Mouse (Mus musculus) lung, postnatal 4 days (tissue): Measurements from ENCODE around the gene Rwdd3.

Source experiments
- DNase-seq, 2 experiments: peaks; one replicate each; pipeline ENCODE4 v3.0.0; 2021

Gene Rwdd3

DNA sequence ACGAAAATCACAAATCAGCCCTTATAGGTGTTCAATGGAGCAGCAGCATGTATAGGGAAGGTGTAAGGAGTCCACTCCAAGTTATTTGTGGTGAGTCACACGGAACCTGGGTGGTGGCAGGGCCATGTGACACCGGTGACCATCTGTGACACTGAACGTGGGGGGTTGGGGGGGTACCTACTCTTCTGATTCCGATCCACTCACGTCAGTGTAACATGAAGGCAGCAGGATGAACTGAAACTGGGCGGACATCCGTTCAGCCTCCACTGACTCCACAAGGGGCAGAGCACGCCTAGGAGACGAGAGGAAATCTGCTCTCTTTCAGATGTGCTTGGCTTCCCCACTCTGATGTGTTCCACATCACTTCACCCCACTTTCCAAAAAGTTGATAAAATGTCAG is 11.9 kb downstream of the Rwdd3 start:
- DNase-seq = no peak

DNA sequence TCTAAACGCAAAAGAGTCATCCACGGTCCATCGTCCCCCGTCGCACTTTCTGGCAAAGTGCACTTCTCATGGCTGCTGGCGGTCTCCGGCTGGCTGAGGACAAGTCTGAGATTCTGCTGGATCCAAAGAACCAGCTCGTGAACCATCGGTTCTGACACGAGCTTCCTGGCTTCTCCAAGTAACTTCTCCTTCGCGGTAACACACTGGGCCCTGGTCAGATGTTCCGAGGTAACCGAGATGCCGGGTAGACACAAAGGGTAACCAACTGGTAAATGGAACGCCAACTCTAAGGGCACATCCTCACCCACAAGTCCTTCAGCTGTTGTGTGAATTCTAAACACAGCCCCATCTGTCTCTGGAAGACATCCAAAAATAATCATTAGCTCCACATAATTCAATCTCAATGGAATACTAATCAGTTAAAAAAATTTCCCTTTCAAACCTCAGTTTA is 12.6 kb downstream of the Rwdd3 start:
- DNase-seq = no peak

DNA sequence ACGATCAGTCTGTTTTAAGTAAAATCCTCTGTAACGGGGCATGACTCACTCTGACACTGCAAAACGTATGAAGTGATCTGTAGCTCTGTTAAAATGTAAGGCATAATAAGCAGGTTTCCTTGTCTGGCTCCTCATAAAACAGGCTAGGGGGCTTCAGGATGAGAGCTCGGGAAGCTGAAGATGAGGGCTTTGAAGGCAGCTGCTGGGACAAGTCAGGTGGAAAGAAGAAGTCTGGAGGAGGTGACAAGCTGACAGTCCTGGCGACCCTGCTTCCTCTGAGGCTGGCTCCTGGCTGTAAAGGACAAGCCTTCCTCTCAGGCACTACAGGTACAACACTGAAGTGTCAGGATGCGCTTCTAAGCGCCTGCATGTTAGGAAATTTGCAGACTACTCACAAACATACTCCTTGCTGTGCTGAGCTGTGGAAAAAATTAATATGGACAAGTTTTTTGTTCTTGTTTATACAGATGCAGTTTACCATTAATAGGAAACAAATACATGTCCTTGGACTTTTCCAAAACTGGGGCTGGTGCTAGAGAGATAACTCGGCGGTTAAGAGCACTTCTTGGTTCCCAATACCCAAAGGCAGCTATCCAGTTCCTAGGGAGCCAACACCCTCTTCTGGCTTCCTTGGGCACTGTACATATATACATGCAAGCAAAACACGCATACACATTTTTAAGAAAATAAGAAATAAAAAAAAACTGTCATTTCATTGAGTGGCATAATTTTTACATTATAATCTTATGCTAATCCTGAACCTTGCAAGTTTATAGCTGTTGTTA is 13.8 kb downstream of the Rwdd3 start:
- no peak for DNase-seq

DNA sequence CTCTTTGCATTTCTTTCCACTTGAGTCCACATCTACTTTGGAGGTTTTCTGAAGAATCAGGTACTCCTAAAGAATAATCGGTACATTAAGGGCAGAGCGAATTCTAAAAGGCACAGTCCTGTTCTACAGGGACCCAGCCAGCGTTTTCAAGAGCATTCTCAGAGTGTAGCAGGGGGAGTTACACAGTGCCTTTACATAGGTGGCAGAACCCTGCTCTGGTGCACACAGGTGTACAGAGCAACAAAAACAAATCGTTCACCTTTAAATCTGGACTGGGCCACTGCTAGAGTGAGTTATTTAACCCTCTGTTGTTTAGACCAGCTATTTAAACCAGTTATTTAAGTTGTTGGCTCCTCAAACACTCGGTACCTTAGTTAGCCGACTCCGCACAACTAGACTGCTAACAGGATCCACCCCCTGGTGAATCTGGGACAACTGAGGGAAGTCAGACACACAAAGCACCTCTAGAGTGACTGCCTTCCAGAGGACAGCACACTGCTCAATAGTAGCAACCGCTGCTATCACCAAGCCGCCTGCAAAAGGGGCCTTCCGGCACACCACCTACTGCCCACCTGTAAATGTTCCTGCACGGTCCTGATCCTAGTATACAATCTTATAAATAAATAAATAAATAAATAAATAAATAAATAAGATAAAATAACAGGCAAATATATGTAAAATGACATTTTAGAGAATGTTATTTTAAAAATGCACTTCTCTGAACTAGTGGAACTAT is 14.9 kb downstream of the Rwdd3 start:
- no peak for DNase-seq

DNA sequence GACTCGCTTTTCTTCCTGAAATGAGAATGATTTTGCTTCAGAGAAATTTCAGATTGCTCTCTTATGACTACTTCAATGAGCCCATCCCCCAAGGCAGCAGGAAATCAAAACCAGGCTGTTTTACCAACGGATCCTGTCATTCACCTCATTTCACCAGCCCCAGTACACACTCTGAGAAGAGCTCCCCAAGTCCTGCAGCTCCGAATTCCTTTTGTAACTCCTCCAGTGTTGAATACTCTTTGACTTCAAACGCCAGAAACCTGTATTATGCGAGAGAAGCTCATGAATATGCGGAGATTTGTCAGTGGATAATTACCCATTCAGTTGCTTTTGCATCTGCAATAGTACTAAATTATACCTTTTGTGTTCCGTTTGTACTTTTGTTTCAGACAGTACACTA is 15.5 kb downstream of the Rwdd3 start:
- no peak for DNase-seq

DNA sequence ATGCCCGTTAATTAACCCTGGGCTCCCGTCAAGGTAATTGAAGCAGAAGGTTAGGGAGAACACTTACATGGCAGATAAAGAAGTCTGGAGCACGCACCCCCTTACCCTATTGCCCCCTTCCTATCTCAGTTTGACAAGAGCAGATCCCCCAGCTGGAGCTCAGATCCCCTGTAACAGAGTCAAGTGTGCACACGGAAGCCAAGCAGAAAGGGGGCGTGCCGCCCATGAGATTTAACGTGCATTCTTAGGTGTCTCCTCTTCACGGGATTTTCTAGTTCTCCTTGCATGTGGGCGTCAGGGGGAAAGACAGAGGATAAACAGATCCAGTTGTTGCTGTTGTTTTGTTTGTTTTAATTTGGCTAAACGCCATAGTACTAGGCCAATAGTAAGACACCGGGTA is 37.6 kb downstream of the Rwdd3 start:
- DNase-seq = no peak

DNA sequence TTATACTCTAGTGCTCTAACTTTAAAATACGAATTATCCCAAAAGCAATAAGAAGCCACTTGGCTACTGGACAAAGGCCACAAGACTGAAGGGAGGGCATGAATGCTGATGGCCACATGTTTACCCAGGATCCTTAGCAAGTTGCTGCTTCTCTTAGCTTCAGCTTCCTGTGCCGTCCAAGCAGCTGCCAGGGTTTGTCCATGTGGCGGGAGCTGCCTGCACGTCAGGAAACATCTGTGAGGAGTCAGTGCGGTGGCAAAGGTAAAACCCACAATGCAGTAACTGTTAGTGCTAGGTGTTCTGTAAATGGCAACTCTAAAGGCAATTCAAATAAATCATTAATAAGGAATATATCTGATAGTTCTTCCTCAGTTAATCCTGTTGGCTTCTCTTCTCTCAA is 38.5 kb downstream of the Rwdd3 start:
- no peak for DNase-seq

DNA sequence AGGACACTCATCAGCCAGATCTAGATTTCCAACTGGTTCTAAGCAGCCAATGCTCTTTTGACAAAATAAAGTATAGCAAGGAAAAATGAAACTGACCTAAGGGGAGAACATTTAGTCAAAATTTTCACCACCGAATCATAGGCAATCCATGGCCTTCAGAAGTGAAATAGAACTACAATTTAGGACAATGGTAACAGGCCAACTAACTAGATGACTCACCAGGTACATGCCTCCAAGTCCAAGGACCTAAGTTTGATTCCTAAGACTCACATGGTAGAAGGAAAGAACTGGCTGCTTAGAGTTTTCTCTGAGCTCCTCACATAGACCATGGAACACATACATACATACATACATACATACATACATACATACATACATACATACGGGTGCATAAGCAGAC is 44.3 kb downstream of the Rwdd3 start:
- DNase-seq = no peak

DNA sequence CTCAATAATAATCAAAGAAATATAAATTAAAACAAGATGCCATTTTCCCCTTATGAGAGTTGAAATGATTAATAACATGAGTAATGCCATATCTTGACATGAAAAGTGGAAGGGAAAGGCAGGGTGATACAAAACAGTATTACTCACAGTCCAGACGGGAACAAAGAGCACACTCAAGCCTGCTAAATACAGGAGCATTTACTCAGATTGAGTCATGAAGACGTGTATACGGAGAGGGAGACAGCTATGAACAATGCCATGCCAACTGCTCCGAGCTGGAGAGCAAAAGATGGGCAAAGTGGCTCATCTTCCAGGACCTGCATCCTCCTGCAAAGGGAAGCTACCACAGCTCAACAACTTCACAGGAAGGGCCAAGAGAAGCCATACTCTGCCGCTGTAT is 45.0 kb downstream of the Rwdd3 start:
- DNase-seq = no peak

DNA sequence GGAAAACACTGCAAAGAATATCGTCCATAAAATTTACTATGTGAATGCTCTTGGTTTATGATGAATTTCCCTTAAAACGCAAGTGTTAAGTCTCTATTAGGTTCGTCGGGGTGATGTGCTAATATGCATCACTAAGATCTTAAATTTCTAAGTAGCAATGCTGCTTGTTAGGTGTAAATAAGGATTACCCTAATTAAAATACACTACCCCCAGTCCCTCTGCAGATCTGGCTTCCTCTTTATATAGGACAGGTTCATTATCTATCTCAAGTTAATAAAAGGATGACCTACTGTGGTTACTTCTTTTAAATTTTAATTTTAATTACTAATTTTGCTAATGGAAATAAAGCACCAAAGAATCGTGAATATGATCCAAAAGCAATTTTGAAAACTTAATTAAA is 50.4 kb downstream of the Rwdd3 start:
- no peak for DNase-seq

DNA sequence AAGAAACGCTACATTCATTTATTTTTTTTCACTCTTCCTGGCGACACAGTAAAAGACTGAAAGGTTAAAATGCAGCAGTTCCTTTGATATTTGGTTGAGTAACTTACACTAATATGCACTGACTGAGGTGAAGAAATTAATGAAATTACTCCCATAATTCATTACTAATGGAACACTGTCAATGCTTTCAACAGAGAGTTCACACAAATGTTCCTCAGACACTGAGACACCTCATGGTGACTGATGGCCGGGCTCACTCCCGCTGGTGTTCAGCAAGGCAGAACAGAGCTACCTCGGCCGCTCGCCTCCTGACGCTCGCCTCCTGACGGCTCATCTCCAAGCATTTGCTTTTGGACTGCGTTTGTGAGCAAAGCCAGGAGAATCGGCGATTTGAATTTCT is 54.9 kb downstream of the Rwdd3 start:
- no peak for DNase-seq

DNA sequence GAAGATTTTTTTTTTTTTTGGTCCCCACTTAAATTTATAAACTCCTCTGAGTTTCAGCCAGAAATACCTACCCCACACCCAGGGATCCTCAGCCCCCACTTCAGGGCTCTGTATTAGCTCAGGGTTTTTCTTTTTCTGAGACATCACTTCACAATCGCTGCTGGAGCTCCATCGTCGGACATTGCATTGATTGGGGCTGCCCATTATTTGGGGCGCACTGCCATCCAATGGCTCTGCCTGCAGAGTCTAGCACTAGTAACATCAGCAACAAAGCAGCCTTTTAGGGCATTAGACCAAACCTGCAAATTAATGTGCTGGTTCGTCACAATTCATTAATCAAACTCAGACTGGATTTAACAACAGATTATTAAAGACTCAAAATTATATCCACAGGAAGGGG is 55.4 kb downstream of the Rwdd3 start:
- no peak for DNase-seq

DNA sequence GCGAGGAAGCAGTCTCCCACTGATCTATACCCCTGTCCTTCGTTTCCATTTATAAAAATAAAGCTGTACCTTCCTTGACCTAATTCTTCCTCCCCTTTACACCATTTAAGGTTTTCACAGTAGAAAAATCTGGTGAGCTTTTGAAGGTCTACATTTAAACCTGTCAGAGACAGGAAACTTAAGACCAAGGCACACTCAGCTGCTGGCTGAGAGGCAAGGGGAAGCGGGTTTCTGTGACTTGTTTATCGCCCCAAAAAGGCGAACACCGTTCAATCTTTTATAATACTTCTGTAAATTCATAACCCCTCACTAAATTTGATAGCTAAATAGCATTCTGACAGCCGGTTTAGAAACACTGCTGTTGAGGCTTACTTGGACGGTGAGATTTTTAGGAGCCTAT is 60.4 kb downstream of the Rwdd3 start:
- DNase-seq = no peak

DNA sequence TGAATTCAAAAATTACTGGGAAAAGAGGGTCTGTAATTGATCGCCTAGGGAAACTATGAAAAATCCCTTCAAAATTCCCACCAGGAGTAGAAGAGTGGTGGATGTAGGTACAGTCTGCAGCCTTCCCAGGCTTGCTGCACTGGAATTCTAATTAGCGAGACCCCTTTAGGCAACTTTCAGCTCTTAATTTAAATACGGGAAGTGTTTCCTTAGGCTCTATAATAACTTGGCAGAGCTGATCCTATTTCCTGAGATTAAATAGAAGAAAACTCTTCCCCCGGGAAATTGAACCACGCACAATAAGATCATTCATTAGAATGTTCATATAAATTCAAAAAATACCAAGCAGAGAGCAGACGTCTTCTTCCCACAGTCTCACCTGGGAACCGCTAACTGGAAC is 61.1 kb downstream of the Rwdd3 start:
- no peak for DNase-seq

DNA sequence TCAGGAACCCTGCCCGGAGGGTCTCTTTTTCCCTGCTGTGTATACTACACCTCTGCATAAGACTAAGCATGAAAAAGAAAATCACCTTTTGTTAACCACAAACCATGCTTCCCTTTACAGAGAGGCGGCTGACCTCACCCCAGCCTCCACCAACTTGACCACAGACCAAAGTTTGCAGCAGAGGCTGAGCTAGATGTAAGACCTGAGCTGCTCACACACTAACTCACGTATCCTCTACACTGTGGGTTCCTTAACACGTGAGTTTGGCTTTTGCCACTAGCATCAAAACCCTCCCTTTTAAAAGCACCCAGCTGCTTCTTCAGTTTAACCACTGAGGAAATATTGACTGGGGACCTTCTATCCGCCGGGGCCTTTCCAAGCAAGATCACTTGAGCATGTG is 64.0 kb downstream of the Rwdd3 start:
- DNase-seq = no peak

DNA sequence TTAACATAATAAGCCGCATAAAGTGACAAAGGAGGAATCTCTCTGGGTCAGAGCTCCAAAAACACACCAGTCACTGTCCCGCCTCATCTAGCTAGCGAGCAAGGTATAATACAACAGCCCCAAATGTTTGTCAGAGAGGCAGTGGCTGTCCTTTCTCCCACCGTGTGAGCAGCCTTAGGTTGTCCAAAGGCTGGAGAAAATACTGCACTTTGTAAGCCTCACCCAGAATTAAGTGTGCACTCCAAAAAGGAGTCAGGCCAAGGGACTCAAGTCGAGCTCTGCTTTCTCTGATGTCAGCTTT is 66.1 kb downstream of the Rwdd3 start:
- no peak for DNase-seq
